Mouse (Mus musculus) brain, embryonic 14.5 days (tissue): Measurements from ENCODE around the gene Rab43.

Experiments used
- CTCF ChIP-seq: fragments of 200-500 bp; IDR thresholded peaks from 2 replicates; pipeline ENCODE4 v1.5.1; 2012; ENCODE audit warnings: inconsistent platforms, mild to moderate bottlenecking, moderate library complexity, borderline replicate concordance; ENCODE audit not compliant: insufficient read depth, insufficient read length; ENCODE audit errors: extremely low read depth
- POLR2A ChIP-seq: fragments of 200-500 bp; IDR thresholded peaks from 2 replicates; pipeline ENCODE4 v1.6.1; 2012; ENCODE audit warnings: mild to moderate bottlenecking, inconsistent platforms, borderline replicate concordance; ENCODE audit not compliant: poor library complexity, insufficient read depth, insufficient read length, severe bottlenecking; ENCODE audit errors: extremely low read depth

GRCm38 (mm10) chr6:87850155-87850899, 38.4 kb upstream of the Rab43 start:
- TF ChIP-seq POLR2A (no peak), CTCF (no peak)
